Mouse (Mus musculus) G1E-ER4 (cell line): ENCODE measurements around the gene Timp4. TPM values are rescaled to one million over a fixed set of nuclear protein-coding genes. Genes with fewer than 3 reads are reported as not detected.

ENCODE experiments used
- GATA1 ChIP-seq: IDR thresholded peaks from one replicate; pipeline ENCODE4 v1.8.0; 2012; ENCODE audit warnings: low read length, inconsistent platforms
- polyA plus RNA-seq: library from polyadenylated mRNA; stranded (reverse); fragments of >175 nt; gene quantifications from 2 replicates; pipeline ENCODE4 v1.2.3, GENCODE M21; 2012

The Timp4 gene
- not detected in 2 replicates for polyA plus RNA-seq

DNA sequence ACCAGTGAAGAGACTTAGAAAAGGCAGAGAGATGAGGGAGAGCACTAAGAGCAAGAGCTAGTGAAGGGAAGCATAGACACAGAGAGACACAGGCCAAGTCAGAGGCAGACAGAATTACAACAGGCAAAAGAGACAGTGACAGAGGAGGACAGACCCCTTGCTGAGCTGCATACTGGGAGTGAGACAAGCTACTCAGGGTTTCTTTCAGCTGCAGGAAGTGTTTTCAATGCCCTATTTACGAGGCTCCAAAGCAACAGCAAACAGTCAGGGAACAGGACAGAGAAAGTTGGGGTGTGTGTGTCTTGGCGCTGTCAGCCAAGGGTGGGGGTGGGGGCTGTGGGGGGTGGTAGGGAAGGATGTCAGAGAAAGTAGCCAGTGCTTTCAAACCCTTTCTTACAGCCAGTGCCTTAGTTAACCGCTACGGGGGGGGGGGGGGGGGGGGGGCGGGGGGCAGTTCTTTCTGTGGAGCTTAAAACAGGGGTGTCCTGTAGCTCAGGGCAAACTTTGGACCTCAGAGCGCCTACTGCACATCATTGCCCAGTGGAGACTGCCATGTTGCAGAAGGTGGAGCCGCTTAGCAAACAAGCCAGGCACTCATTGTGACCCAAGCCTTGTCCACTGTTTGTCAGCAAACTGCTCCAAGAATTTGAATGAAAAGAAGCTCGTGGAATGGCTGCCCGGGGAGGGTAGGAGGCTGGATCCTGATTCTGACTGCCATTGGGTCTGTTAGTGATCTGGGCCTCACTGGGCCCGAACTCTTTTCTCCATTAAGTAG is at the start of gene Timp4:
Timp4 (minus strand) TSS at position 107 of the 775 bp plus-strand sequence.
- TF ChIP-seq GATA1 = no peak

DNA sequence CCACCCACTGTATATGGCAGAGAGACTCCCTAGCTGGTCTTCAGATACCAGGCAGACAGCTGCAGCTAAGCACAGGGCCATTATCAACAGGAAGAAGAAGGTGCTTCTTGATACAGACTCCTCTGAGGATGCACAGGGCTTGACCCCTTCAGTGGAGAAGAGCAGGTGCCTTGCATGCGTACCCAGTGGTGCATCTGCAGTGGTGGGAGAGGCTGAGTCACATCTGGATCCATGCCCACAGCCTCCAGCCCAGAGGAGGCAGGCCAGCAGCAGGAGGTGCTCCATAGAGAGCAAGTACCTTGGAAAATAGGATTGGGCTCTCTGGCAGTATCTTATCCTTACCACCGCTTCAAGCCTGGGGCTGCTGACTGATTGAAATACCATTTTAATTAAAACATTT is 41.9 kb upstream of the Timp4 start:
- no peak for TF ChIP-seq GATA1

DNA sequence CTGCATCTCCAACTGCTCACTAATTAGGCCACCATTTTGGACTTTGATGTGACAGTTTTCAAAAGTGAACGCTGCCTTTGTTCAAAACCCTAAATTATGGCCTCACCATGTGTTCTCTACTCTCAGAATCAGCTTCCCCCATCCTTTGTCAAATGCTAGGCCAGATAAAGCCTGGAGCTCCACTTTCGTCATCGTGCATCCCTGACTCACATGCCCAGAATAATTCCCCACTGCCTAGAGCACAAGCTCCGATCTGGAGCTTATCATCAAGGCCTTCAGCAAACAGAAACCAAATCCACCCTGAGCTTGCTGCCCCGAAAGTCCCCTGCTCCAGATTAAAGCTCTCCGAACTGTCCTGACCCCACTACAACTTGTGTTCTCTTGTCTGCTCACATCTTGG is 40.6 kb upstream of the Timp4 start:
- no peak for TF ChIP-seq GATA1

DNA sequence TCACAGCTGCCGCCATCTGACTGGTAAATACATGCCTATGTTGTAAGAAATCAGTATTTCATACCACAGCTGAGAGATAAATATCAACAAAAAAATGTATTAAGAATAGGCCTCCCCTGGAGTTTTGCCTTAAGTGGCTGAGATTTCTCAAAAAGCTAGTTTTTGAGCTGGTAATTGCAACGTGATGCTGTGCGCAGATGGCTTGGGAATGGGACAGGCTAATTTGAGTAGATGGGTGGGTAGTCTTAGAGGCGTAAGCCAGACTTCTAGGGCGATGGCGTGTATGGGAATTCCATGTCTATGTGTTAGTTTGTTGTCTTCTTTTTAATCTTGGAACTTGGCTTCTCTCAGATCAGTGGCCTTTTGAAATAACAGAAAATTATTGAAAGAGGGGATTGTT is 39.8 kb upstream of the Timp4 start:
- no peak for TF ChIP-seq GATA1

DNA sequence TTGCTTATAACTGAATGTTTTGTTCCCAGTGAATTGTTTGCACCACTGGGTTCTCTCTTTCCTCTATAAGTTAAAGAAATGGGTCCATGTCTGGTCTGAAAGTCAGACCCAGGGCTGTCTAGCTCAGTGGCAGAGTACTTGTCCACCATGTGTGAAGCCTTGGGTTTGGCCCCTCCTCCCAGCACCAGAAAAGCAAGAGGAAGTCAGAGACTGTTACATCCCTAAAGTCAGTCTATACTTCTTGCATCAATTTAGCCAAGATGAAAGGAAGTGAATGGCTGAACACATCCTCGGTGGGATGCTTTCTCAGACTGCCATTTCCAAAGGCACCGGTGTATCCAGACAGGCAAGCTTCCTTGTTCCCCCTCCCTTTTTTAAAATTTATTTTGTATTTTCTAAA is 39.1 kb upstream of the Timp4 start:
- TF ChIP-seq GATA1 = no peak

DNA sequence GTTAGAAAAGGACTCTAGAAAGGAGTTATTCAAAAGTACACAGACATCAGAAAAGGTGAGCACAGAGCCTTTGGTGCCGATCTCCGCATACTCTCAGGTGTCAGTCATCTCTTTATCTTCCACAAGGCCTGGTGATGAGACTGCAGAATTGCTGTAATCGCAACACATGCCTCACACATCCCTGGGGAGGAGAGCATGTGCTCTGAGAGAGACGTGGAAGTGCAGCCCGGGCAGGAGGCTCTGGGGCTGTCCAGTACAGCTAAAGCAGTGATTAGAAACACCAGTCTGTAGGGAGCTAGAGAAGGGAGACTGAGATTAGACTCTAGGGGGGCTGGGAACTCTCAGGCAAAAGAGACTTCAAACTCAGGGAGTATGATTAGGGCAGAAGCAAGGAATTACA is 38.6 kb upstream of the Timp4 start:
- TF ChIP-seq GATA1 = no peak

DNA sequence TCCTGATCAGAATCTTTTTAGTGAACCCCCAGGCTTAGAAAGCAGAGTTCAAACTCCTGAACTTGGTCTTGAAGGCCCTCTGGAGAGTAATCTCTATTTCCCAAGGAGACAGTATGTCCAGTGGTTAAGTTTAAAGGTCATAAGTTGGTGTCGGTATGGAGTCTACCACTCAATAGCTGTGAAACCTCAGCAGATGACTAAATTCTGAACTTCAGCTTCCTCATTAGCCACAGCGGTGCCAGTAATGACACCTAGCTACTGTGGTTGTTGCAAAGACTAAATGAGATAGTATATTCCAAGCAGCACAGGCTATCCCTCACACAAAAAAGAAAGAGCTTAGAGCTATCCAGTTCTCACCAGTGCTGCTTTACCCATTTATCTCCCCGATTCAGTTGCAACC is 36.2 kb upstream of the Timp4 start:
- no peak for TF ChIP-seq GATA1

DNA sequence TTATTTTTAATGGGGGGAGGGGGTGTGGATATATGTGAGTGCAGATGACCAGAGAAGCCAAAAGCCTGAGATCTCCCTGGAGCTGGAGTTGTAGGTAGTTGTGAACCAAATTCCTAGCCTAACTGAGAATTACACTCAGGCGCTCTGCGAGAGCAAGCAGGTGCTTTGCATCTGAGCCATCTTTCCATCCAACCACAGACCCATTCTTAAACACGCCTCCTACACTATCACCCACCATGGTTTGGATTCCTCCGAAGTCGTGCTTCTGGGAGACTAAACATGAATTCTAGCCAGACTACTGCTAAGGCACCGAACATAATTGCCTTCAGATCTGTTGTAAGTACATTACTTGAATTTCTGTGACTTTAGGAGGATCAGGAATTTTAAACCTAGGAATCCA is 34.4 kb upstream of the Timp4 start:
- TF ChIP-seq GATA1 = no peak

DNA sequence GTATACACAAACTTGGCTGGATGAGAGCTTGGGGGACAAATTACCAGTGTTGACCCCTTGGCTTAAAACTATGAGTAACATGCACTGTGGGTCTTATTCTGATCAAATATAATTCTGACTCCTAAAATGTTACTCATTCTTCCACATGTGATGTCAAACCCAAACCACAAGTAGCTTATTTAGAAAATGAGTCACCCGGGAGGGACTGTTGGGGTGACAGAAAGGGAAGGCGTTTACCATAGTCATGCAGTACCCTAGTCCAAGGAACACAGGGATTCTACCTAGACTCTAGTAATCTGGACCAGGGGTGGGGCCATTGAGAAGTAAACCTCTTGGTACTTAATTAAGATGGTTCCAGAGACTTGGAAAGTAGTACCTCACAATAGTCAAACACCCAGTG is 32.1 kb upstream of the Timp4 start:
- TF ChIP-seq GATA1 = no peak

DNA sequence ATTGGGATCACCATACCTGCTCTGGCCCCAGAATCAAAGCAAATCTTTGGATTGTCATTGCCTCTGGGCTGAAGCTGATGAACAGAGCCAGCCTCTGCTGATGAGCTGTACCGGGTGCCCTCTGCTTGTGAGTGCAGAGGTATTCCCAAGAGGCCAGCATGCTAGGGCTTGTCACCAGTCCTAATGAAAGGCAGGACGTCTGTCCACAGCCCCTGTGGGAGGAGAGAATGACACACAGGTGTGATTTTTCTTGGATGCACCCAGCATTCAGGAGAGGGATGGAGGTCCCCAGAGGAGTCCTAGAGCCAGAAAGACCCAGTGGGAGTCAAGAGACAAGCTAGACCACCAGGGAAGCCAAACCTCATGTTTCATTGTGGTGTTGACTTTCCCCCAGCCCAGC is 27.6 kb upstream of the Timp4 start:
- no peak for TF ChIP-seq GATA1

DNA sequence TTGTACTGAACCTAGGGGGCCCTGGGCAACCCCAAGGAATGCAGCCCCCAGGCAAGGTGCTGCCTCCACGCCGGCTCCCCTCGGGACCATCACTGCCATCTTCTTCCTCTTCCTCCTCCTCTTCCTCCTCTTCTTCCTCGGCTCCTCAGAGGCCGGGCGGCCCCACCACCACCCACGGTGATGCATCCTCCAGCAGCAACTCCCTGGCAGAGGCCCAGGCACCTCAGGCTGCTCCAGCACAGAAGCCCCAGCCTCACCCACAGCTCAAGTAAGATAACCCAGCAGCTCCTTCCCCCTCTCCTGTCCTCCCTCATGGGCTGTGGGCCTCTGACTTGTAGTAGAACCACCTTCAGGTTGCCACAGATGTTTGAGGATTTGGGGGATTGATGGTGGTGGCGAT is 26.1 kb upstream of the Timp4 start:
- TF ChIP-seq GATA1 = no peak

DNA sequence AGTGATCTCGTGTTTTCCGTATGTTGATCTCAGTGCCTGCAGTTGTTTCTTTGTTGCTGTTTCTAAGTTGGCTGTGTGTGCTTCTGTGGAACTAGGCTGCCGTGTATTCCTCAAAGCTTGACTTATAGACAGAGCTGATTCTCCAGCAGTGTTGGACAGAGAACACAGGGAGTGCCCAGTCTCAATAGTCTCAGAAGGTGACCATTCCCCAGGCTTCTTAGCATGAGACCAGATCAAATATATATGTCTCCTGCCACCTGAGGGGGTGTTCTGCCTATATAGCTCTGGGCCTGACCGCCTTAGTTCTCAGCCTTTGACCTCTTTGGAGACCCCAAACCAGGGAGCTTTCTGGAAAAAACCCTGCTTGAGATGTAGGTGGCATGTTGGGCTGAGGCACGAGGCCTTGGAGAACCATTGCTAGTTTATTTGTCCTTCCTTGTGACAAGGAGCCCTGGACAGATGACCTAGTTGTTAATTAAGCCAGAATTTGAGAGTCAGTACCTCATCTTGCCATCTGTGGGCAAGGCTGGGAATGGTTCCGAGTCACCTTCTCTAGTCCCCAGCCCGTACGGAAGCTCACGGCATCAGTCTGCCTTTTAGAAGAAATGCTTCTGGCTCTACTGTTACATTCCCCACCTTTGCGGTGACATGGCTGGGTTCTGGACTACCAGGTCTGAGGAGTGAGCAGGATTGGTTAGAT is 23.3 kb upstream of the Timp4 start:
- TF ChIP-seq GATA1 = no peak

DNA sequence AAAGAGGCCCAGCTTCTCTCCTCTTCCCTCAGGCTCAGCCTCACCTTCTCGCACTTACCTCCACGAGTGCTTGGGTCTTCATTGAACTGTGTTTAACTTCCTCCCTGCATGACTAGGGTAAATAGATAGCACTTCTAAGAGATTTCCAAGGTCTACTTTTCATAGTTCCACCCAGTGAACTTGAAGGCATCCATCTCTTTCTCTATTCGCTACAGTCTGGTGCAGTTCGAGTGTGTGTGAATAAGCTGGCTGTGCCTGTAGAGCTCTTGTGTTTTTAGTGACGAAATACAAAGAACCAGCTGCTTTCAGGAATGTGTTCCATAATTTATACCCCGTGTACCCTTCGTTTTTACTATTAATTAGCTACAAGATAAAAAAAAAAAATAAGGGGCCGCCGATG is 22.7 kb upstream of the Timp4 start:
- no peak for TF ChIP-seq GATA1

DNA sequence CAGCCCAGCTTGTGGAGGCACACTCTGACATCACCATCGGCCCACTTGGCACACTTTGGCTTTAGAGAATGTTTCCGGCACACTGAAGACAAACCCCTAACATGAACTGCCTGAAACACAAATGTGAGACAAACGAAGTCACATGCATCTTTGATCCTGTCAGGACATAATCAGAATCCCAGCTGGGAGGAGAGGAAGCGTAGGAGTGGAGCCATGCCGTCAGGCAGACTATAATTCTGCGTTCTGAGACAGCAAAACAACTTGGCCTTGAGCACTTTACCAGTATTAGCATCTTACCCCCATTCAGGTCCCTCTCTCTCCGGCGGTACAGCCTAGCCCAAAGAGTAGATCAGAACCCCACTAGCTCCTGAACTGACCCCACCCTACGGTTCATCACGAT is 21.3 kb upstream of the Timp4 start:
- TF ChIP-seq GATA1 = no peak

DNA sequence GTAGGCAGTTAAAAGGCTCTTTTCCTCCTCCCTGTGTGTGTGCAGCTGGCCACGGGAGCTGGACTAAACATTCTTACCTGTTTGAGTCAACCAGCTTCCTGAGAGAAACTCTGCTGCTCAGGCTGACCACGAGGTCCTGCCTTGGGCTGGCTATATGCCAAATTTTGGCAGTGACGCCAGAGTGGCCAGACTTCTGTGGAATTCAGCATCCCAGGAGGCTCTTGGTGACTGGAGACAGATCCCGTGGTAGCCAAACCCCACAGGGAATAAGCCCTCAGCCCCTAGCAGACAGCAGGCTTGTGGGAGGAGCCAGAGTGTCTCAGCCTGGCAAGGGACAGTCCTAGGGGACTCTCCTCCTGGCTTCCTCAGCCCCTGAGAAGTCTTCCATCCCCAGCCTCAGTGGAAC is 19.9 kb upstream of the Timp4 start:
- no peak for TF ChIP-seq GATA1

DNA sequence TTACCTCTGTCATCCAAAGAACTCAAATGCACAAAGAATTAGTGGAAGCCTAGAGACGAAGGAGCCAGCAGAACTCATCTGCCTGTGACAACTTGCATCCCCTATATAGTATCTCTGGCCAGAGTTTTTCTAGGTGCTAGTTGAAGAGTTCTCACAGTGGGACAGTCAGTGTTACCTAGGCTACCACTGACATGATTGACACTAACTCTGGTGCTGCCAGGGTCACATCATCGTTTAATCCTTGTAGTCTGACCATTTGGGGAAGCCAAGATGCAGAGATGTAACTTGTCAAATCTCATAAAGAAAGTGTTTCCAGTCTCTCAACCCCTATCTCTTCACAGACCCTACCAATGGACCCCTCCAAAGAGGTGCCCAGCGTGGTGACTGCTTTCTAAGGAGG is 19.3 kb upstream of the Timp4 start:
- TF ChIP-seq GATA1 = no peak

DNA sequence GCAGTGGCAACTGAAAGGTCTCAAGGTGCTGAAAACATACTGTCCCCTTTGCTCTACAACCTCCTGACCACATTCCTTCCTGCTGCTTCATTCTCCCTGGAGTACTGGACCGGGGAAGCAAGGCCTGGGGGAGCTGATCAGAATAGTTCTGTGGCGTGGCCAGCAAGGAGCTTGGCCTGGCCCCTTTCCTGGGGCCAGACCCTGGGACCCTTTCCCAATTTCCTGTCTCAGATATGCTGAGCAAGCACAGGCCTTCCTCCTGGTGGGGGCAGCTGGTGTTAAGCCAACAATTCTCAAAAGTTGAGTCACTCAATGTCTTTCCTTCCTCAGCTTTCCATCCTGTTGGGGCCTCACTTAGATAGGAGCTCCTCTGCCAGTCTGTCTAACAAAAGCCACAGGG is 18.1 kb upstream of the Timp4 start:
- no peak for TF ChIP-seq GATA1
